Mouse (Mus musculus): ENCODE measurements around the gene Stat3.

Gene Stat3

DNA sequence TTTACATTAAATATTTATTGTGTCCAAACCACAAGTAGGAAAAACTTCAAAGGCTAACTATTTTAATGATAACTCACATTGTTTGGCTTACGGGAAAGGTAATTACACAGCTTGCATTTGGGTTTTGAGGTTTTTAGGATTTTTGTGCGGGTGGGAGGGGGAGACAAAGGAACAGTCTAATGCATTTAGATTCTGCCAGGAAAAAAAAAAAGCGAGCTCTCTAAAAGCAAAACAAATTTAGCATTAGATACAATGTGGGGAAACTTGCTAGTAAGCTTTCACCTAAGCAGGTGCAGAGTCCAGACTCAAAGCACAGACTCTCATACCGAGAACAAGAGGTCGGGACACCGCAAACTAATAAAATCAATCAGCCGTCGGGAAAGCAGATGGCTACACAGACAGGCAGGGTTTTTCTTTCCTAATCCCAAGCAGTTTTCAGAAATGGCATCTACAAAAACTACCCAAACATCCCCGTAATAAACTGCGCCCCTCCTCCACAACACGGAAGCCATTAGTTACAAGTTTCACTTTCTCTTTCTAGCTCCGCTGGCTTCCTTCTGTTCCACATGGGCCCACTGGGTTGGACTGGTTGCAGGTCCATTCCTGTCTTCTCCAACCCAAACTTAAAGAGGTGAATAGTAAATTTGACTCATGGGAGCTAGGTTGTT lies 8.0 kb downstream of the Stat3 start:
- in situ Hi-C loops (cut with MboI, MseI) = no loop called here

DNA sequence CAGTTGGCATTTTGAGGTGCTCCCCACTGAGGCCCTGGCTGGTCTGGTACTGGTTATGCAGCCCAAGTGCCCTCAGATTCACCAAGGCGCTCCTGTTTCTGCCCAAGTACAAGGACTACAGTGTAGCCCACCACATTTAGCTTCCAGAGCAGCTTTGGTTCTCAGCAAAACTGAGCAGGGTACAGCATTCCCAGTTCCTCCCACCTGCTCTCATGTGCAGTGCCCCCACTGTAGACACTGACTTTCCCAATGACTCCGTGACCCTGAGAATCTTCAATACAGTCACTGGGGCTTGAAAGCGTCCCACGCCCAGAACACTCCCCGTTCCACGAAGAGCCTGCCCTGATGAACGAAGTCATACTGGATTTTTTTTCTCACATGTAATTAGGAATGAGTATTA lies 8.7 kb downstream of the Stat3 start:
- in situ Hi-C loops (cut with MboI, MseI) = no loop called here

DNA sequence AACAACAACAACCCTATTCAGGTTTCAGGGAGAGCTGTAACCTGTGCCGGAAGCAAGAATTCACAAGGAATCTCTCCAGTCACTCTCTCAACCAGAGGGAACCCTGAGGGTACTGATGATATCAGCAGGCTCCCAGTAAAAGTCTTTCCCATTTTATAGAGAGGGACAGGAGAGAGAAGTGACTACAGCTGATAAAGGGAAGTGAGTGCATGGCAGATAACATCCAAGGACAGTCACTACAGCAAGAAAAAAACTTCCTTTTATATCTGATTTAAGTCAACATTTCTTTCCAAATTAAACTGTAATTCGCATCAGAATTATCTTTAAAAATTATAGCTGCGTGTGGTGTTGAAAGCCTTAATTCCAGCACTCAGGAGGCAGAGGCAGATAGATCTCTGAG lies 12.0 kb downstream of the Stat3 start:
- in situ Hi-C loops (cut with MboI, MseI) = loop anchor here in 1 of 2 experiments (10.0 kb wide), 1 partner anchor 683 kb away; the partner anchor contains the start of gene Krt16

DNA sequence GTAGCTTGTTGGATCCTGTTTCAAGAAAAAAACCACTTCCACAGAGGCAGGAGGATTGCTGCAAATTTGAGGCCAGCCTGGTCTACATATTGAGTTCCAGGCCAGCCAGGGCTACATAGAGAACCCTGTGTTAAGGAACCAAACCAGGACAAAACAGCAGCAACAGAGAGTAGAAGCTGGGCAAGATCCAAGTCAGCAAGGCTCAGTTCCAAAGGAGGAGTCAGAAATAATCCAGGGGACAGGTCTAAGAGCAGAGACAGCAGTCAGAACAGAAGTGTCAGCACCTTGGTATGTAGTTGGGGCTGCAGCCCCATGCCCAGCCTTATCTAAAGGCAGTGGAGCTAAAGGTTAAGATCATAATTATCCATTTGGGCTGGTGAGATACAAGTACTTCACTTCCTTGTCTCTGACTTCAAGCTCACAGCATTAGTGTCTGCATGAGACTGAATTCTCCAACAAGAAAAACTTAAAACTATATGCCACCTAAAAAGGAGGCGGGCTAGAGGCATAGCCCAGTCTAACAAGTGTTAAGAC lies 14.9 kb downstream of the Stat3 start:
- in situ Hi-C loops (cut with MboI, MseI) = loop anchor here in 1 of 2 experiments (10.0 kb wide), 1 partner anchor 680 kb away; the partner anchor contains the start of gene Krt16

DNA sequence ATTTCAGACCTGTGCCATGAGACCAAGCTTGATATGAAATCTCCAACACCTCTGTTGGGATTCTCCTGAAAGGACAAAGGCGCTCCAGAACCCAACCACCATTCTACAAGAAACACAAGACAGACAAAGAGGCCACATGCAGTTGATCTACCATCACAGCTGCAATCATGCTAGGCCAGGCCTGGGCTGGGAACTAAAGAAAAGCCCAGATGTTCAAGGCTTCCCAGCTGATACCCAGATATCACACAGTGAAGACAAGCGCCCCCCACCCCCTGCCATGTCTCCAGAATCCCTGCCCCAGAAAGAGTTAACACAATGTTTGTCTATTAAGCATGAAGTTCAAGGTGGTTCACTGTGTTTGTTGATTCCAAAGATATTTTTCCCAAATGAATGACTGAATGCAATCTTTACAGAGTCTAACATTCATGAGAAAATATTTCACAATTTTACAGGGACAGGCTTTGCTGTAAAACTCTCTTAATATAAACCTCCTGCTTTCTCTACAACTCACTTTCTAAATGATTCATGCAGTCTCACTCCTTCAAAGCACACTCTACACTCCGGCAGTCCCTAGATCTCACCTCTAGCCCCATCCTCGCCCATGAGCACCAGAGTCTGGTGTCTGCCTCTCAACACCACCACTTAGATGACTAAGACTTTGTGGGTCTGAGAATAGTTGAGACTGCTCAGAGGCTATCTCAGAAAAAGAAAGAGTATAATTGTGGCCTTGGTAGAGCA lies 18.3 kb downstream of the Stat3 start:
- in situ Hi-C loops (cut with MboI, MseI) = loop anchor here in 1 of 2 experiments (10.0 kb wide), 1 partner anchor 676 kb away; the partner anchor contains the start of gene Krt16

DNA sequence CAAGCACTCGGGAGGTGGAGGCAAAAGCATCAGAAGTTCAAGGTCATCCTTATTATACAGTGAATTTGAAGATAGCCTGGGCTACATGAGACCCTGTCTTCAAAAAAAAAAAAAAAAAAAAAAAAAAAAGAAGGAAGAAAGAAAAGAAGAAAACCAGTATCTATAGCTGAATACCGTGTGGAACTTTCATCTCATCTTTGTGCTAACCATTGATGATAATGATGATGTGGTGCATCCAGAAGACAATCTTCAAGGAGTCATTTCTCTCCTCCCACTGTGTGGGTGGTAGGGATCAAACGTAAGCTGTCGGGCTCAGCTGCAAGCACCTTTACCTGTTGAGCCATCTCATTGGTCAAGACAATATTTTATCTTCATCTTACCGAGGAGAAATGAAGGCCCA lies 21.3 kb downstream of the Stat3 start:
- in situ Hi-C loops (cut with MboI, MseI) = no loop called here

DNA sequence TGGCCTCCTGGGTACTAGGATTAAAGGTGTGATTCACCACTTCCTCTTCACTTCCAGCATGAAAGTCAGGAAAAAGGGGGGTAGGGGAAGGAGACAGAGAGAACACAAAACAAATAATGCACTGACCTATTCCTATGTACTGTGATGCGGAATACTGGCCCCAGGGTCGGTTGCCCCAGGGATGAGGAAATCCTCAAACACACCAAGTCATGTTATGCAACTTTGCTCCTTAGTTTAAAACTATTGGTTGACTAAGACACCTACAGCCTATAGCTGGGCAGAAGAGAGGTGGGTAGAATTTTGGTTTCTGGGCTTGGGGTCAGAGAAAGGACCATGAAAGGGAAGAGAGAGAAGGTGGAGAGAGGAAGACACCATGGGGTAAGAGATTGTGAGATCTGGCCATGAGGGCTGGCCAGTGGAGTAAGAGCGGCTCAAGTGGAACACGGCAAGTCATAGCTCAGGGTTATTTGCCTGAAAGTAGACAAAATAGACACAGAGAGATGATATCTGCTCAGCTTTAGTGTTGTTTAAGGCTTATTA lies 22.8 kb downstream of the Stat3 start:
- in situ Hi-C loops (cut with MboI, MseI) = no loop called here

DNA sequence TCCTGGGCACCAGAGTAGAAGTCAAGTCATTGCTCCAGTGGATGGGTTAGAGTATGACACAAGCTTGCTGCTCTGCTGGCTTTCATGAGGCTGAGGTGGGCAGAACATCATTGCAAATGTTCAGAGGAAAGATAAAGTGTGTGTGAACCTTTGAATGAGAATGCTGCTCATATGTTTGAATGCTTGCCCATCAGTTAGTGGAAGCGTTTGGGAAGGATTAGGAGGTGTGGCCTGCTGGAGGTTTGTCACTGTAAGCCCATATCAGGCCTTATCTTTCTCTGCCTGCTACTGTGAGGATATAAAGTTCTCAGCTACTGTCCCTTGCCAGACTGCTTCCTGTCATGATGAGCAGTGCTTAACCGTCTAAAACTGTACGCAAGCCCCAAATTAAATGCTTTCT lies 24.3 kb downstream of the Stat3 start:
- in situ Hi-C loops (cut with MboI, MseI) = no loop called here

- in situ Hi-C loops (cut with MboI, MseI) = no loop called here
Measured at GRCm38 (mm10) chr11:100914415-100914814, 24.9 kb downstream of the Stat3 start.

- in situ Hi-C loops (cut with MboI, MseI) = no loop called here
Measured at GRCm38 (mm10) chr11:100912401-100913155, 26.8 kb downstream of the Stat3 start.

- in situ Hi-C loops (cut with MboI, MseI) = no loop called here
Measured at GRCm38 (mm10) chr11:100908567-100908966, 30.8 kb downstream of the Stat3 start.

DNA sequence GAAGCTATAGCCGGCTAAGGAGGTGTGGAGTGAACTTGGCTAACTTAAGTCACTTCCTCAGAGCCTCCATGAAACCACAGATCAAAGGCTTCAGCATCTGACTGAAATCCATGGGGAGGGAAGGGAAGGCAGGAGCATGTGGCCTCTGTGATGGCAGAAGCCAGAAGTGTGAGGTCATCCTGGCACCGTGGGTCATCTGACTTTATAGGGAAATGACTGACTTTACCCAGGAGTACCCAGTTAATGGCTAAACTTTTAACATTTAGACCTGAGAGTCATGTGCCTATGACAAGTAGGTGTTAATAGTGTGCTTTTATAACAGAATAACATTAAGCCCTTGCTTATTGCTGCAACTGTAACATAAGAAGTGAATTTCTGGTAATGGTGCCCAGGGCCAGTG lies 31.2 kb downstream of the Stat3 start:
- in situ Hi-C loops (cut with MboI, MseI) = no loop called here

- in situ Hi-C loops (cut with MboI, MseI) = no loop called here
Measured at GRCm38 (mm10) chr11:100906885-100907284, 32.5 kb downstream of the Stat3 start.

DNA sequence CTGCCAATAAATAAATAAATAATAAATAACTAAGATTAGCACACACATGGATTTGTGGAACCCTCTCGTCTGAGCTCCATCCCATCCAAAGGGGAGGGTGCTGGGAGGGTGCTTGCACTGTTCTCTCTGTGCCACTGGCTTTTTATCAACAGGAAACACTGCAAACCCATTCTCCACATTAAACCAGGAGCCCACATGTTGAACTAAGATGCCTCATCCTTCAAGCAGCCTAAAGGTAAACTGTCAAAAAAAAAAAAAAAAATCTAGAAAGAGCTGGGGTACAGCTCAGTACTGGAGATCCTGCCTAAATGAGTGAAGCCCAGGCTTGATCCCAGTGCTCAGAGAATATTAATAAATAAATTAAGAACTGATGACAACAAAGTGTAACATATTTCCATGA lies 33.4 kb downstream of the Stat3 start:
- in situ Hi-C loops (cut with MboI, MseI) = no loop called here

DNA sequence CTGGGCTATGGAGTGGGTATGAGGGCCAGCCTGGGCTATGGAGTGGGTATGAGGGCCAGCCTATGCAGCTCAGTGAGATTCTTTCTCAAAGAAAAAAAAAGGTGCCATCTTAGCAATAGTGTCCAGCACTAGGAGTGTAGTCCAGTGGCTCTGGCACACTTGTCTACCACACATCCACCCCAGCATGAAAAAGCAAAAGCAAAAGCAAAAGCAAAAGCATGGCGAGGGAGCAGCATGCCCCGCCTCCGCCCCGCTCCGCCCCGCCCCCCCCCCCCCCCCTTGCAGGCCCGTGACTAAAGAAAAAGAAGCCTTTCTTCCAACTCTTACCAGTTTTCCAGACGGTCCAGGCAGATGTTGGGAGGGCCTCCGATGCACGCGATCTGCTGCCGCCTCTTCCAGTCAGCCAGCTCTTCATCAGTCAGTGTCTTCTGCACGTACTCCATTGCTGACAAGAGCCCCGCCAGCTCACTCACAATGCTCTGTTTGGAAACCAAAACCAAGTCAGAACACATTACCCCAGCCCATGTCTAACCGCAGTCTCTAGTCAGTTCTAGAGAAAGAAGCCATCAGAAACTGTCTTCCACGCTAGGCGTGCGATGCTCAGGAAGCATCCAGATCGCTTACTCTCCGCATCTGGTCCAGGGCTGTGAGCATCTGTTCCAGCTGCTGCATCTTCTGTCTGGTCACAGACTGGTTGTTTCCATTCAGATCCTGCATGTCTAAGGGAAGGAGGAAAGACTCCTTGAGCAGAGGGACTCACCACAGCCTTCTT lies 34.6 kb downstream of the Stat3 start:
- in situ Hi-C loops (cut with MboI, MseI) = no loop called here

DNA sequence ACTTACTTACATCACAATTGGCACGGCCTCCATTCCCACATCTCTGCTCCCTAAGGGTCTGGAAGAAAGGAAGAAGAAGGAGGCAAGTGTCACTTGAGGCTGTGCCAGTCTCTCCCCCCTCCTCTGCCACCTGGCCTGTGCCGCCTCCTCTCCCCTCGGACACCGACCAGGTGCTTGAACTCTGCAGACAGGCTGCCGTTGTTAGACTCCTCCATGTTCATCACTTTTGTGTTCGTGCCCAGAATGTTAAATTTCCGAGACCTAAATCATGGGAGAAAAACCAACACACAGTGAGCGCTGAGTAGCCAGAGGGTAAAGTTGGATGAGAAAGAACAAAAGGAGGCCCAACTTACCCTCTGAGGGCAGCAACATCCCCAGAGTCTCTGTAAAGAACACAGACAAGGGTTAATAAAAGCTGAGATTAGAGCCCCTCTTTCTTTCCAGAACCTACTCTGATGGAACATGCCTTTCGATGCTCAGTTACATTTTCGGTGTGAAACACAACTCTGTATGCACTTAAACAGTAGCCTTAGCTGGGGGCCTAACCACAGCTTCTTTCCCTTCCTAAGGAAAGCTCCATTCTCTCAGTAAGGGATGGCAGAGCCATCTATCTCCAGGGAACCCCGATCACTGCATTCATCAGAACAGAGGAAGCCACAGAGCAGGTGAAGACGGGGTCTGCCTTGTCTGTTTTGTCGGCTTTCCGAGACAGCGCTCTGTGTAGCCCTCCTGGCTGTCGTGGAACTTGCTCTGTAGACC lies 40.7 kb downstream of the Stat3 start:
- in situ Hi-C loops (cut with MboI, MseI) = loop anchor here in 1 of 2 experiments (10.0 kb wide), 1 partner anchor 166 kb away; no protein-coding TSS in a partner anchor

- in situ Hi-C loops (cut with MboI, MseI) = loop anchor here in 1 of 2 experiments (10.0 kb wide), 1 partner anchor 167 kb away; no protein-coding TSS in a partner anchor
Measured at GRCm38 (mm10) chr11:100897294-100898231, 41.8 kb downstream of the Stat3 start.

DNA sequence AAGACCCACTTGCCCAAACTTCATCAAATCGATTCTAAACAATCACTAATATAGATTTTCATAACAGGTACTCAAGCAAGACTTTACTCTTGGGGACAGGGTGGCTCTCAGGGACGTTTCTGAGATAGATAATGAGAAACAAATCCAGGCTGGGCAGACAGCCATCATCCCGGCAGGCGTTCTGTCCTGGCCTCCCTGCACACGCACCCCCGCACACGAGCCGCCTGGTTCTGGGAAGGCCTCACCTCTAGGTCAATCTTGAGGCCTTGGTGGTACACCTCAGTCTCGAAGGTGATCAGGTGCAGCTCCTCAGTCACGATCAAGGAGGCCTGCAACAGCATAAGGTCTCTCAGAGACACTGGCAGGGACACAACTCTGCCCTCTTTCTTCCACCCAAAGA lies 43.3 kb downstream of the Stat3 start:
- in situ Hi-C loops (cut with MboI, MseI) = loop anchor here in 1 of 2 experiments (10.0 kb wide), 1 partner anchor 169 kb away; no protein-coding TSS in a partner anchor

All from T-helper 17 cell (primary cell).